Mouse (Mus musculus) liver, embryonic 12.5 days (tissue): Measurements from ENCODE around the gene Asl. TPM values are rescaled to one million over a fixed set of nuclear protein-coding genes. Genes with fewer than 3 reads are reported as not detected.
A peak's percentile ranks its signal among the peaks of the same experiment; 100 is the strongest.

Experiments
- ATAC-seq: fragments of 200-750 bp; cut with Nextera tagmentation; 2 replicates; pipeline ENCODE4 v1.8.0; 2017; ENCODE audit warnings: moderate number of reproducible peaks, mild to moderate bottlenecking, moderate library complexity
- H3K27ac ChIP-seq: fragments of 300-500 bp; sonication (generic); 2 replicates; pipeline ENCODE4 v1.5.1; 2016; ENCODE audit warnings: mild to moderate bottlenecking
- H3K27me3 ChIP-seq: fragments of 300-500 bp; sonication (generic); replicated peaks from 2 replicates; pipeline ENCODE4 v1.6.1; 2016; ENCODE audit warnings: mild to moderate bottlenecking, moderate library complexity
- H3K36me3 ChIP-seq: fragments of 300-500 bp; sonication (generic); 2 replicates; pipeline ENCODE4 v1.6.1; 2016; ENCODE audit warnings: mild to moderate bottlenecking, moderate library complexity
- H3K4me1 ChIP-seq: fragments of 300-500 bp; sonication (generic); 2 replicates; pipeline ENCODE4 v1.6.1; 2016
- H3K4me2 ChIP-seq: fragments of 300-500 bp; sonication (generic); 2 replicates; pipeline ENCODE4 v1.6.1; 2016; ENCODE audit warnings: mild to moderate bottlenecking, moderate library complexity
- H3K4me3 ChIP-seq: fragments of 300-500 bp; sonication (generic); 2 replicates; pipeline ENCODE4 v1.5.1; 2016; ENCODE audit warnings: mild to moderate bottlenecking, moderate library complexity
- H3K9ac ChIP-seq: fragments of 300-500 bp; sonication (generic); 2 replicates; pipeline ENCODE4 v1.6.1; 2016; ENCODE audit warnings: mild to moderate bottlenecking, moderate library complexity
- H3K9me3 ChIP-seq: fragments of 300-500 bp; sonication (generic); replicated peaks from 2 replicates; pipeline ENCODE4 v1.6.1; 2016; ENCODE audit warnings: mild to moderate bottlenecking, moderate library complexity
- WGBS: fragments of 180-500 bp; shearing (Covaris S2); methylation state at CpG from one replicate; pipeline ENCODE4 v1.1.7; 2016; ENCODE audit not compliant: insufficient replicate concordance; 5-methylcytosine and 5-hydroxymethylcytosine counted together
- polyA plus RNA-seq: library from polyadenylated mRNA; unstranded; fragments of >200 nt; fragmentation: Nextera tagmentation; extraction: Ambion mirVana; gene quantifications from 2 replicates; pipeline ENCODE4 v1.2.1, GENCODE M21; 2016

Gene Asl
- polyA plus RNA-seq, 1 experiment from 2014 or later = 41.1 TPM

- Histone ChIP-seq H3K4me1 (peaks cover 23% of the 10 kb centered on the region), H3K4me2 (peak overlapping the region; percentile 95), H3K9me3 (no peaks in the 10 kb centered on the region), H3K9ac (peak overlapping the region; percentile 77; the same call in 1 of the 2 replicates), H3K4me3 (peak overlapping the region; percentile 71), H3K27ac (peak overlapping the region; percentile 90; the same call in 1 of the 2 replicates), H3K36me3 (peaks cover 1% of the 10 kb centered on the region), H3K27me3 (0 out of 2 replicates have a peak, but pooled peaks cover 12% of the 10 kb centered on the region)
- ATAC-seq = no peak
- 34% methylated on average over 12 of the region's 12 CpGs for WGBS
Observed at GRCm38 (mm10) chr5:130023067-130023766, 5.8 kb downstream of the Asl start.

GRCm38 (mm10) chr5:130022366-130022765 is 6.7 kb downstream of the Asl start:
- ATAC-seq = no peak
- peak overlapping the region; percentile 3 for H3K4me2 ChIP-seq
- H3K4me1 ChIP-seq = peaks cover 23% of the 10 kb centered on the region
- no peaks in the 10 kb centered on the region for H3K9me3 ChIP-seq
- H3K36me3 ChIP-seq = peaks cover 10% of the 10 kb centered on the region
- H3K27me3 ChIP-seq = 0 out of 2 replicates have a peak, but pooled peaks cover 12% of the 10 kb centered on the region
- no peak overlapping the region for H3K27ac ChIP-seq
- H3K9ac ChIP-seq = no peak overlapping the region
- 74% methylated on average over 7 of the region's 7 CpGs for WGBS
- H3K4me3 ChIP-seq = no peak overlapping the region

- Histone ChIP-seq H3K27me3 (0 out of 2 replicates have a peak, but pooled peaks cover 6% of the 10 kb centered on the region), H3K9ac (no peak overlapping the region), H3K27ac (peak overlapping the region; percentile 33; the same call in 1 of the 2 replicates), H3K36me3 (peaks cover 16% of the 10 kb centered on the region), H3K9me3 (no peaks in the 10 kb centered on the region), H3K4me2 (0 out of 2 replicates have a peak overlapping the region, but pooled peaks have one; percentile 1), H3K4me3 (no peak overlapping the region), H3K4me1 (peaks cover 24% of the 10 kb centered on the region)
- ATAC-seq = no peak
- WGBS = 61% methylated on average over 5 of the region's 5 CpGs
Observed at GRCm38 (mm10) chr5:130021361-130021966, 7.6 kb downstream of the Asl start.

GRCm38 (mm10) chr5:130019461-130019860 is 9.6 kb downstream of the Asl start:
- H3K4me1 ChIP-seq = peaks cover 27% of the 10 kb centered on the region
- ATAC-seq = no peak
- no peak overlapping the region for H3K27ac ChIP-seq
- no peaks in the 10 kb centered on the region for H3K27me3 ChIP-seq
- no peak overlapping the region for H3K9ac ChIP-seq
- H3K9me3 ChIP-seq = no peaks in the 10 kb centered on the region
- 68% methylated on average over 8 of the region's 8 CpGs for WGBS
- no peak overlapping the region for H3K4me3 ChIP-seq
- H3K4me2 ChIP-seq = no peak overlapping the region
- H3K36me3 ChIP-seq = peaks cover 35% of the 10 kb centered on the region

DNA sequence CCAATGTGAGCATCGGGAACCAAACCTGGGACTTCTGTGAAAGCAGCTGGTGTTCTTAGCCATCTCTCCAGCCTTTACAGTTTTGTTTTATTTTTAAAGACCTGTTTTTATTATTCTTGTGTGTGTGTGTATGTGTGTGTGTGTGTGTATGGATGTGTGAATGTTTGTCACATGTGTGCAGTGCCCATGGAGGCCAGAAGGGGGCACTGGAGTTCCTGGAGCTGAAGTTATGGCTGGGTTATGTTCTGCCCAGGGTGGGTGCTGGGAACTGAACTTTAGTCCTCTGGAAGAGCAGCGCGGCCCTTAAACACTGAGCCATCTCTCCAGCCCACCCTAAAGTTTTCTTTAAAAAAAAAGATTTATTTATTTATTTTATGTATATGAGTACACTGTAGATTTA is 13.9 kb downstream of the Asl start:
- Histone ChIP-seq H3K4me3 (no peak overlapping the region), H3K4me2 (no peak overlapping the region), H3K27me3 (no peaks in the 10 kb centered on the region), H3K27ac (no peak overlapping the region), H3K36me3 (peaks cover 73% of the 10 kb centered on the region), H3K9me3 (peaks cover 15% of the 10 kb centered on the region), H3K4me1 (peaks cover 14% of the 10 kb centered on the region), H3K9ac (no peak overlapping the region)
- WGBS = 92% methylated on average over 3 of the region's 3 CpGs
- no peak for ATAC-seq

DNA sequence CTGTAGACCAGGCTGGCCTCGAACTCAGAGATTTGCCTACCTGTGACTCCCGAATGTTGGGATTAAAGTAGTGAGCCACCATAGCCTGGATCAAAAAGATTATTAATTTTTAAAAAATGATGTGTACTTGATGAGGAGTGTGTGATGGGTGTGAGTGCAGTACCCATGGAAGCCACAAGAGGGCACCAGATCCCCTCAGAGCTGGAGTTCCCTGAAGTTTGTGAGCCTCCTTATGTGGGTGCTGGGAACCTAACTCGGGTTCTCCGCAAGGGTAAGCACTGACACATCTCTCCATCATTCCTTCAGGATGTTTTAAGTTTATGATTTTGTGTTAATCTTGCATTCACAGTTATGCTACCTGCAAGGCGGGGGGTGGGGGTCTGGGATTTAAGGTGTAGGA is 18.1 kb downstream of the Asl start:
- peaks cover 8% of the 10 kb centered on the region for H3K4me1 ChIP-seq
- no peaks in the 10 kb centered on the region for H3K27me3 ChIP-seq
- WGBS = 81% methylated on average over 5 of the region's 5 CpGs
- H3K9me3 ChIP-seq = peaks cover 15% of the 10 kb centered on the region
- no peak overlapping the region for H3K4me3 ChIP-seq
- H3K4me2 ChIP-seq = no peak overlapping the region
- H3K36me3 ChIP-seq = peaks cover 53% of the 10 kb centered on the region
- ATAC-seq = no peak
- no peak overlapping the region for H3K9ac ChIP-seq
- no peak overlapping the region for H3K27ac ChIP-seq

DNA sequence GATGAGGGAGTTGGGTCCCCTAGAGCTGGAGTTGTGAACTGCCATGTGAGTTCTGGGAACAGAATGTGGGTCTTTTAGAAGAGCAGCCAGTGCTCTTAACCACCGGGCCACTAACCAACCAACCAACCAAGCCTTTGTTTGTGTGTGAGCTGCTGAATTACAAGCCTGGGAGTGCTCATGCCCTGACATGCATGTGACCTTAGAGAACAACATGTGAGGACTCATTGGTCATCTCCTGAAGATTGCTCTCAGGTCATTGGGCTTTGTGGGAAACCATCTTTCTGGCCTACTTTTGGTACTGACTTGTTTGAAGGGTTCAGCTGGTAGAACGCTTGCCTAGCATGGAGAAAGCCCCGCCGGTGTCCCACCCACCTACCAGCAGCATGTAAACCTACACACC is 19.3 kb downstream of the Asl start:
- Histone ChIP-seq H3K9ac (no peak overlapping the region), H3K4me3 (no peak overlapping the region), H3K27me3 (no peaks in the 10 kb centered on the region), H3K4me1 (peaks cover 8% of the 10 kb centered on the region), H3K4me2 (no peak overlapping the region), H3K9me3 (peaks cover 15% of the 10 kb centered on the region), H3K36me3 (peaks cover 41% of the 10 kb centered on the region), H3K27ac (no peak overlapping the region)
- ATAC-seq = no peak
- WGBS = 82% methylated on average over 4 of the region's 4 CpGs

- Histone ChIP-seq H3K9me3 (peaks cover 15% of the 10 kb centered on the region), H3K4me1 (peaks cover 13% of the 10 kb centered on the region), H3K27me3 (no peaks in the 10 kb centered on the region), H3K4me3 (no peak overlapping the region), H3K4me2 (no peak overlapping the region), H3K9ac (no peak overlapping the region), H3K27ac (no peak overlapping the region), H3K36me3 (peaks cover 30% of the 10 kb centered on the region)
- WGBS = 64% methylated on average over 6 of the region's 6 CpGs
- no peak for ATAC-seq
Observed at GRCm38 (mm10) chr5:130008034-130008590, 20.9 kb downstream of the Asl start.

GRCm38 (mm10) chr5:130007344-130007743 is 21.7 kb downstream of the Asl start:
- no peak overlapping the region for H3K4me3 ChIP-seq
- H3K27ac ChIP-seq = no peak overlapping the region
- peaks cover 15% of the 10 kb centered on the region for H3K9me3 ChIP-seq
- peaks cover 14% of the 10 kb centered on the region for H3K4me1 ChIP-seq
- H3K36me3 ChIP-seq = peaks cover 23% of the 10 kb centered on the region
- no peak overlapping the region for H3K9ac ChIP-seq
- no peak overlapping the region for H3K4me2 ChIP-seq
- H3K27me3 ChIP-seq = no peaks in the 10 kb centered on the region
- no peak for ATAC-seq
- 69% methylated on average over 1 of the region's 1 CpGs for WGBS

DNA sequence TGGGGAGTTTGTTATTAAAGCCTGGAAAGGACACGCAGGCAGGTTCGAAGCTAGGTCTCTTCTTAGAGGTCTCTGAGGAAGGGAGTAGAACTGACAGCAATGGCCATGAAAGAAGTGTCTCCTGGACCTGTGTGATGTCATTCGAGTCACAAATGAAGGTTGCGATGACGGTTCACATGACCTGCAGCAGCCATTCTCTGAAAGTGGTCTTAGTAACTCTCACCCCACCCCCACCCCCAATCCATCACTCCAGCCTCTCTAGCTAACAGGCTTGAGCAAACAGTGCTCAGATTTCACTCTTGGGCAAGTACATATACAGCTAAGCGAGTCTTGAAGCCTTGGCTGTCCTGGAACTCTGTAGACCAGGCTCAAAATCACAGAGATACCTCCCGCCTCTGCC is 25.8 kb downstream of the Asl start:
- Histone ChIP-seq H3K4me3 (peak overlapping the region; percentile 73), H3K27ac (peak overlapping the region; percentile 79), H3K4me2 (peak overlapping the region; percentile 77), H3K9ac (peak overlapping the region; percentile 82), H3K27me3 (no peaks in the 10 kb centered on the region), H3K9me3 (no peaks in the 10 kb centered on the region), H3K36me3 (peaks cover 23% of the 10 kb centered on the region), H3K4me1 (peaks cover 34% of the 10 kb centered on the region)
- ATAC-seq = no peak
- WGBS = 51% methylated on average over 7 of the region's 7 CpGs

DNA sequence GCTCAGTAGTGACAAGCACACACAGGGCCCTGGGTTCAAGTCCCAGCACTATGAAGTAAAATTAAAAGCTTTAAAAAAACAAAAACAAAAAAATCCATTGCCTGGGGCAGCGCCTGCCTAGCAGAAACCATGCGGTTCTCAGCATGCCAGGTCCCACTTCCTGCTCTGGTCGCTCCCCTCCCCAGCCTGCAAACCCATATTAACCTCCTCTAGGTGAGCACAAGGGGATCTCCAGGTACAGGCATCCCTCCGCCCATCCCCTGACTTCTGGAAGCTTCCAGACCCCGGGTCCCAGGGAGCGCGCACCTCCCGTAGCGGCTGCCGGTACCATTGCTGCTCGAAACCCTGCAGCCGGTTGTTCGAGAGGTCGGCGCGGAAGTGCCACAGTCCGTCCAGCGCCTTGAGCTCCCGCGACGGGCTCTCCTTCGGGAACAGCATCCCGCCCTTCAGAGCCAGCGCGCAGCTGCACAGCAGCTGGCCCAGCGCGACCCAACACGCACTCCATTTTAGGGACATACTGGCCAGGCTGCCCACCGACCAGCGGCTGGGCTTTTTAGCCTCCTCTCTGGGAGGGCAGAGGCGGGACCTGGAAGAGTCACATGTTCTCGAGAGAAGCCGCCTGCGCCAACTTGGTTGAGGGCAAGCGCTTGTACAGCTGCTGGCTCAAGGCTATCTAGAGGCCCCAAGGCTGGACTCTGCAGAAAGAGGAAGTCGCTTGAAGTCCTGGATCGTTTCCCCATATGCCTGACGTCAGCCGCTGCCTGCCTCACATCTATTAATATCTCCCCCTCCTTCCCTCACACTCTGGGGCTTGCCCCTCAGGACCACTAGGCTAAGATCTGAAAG is 26.5 kb downstream of the Asl start, which contains the start of gene Gusb:
Gusb (minus strand) TSS at position 749 of the 846 bp plus-strand sequence.
- Histone ChIP-seq H3K4me2 (peak within 1 kb of the TSS; percentile 77), H3K9me3 (no peaks in the 10 kb centered on the region), H3K36me3 (peaks cover 30% of the 10 kb centered on the region), H3K27ac (peak within 1 kb of the TSS; percentile 79), H3K4me3 (peak within 1 kb of the TSS; percentile 73), H3K27me3 (no peaks in the 10 kb centered on the region), H3K9ac (peak within 1 kb of the TSS; percentile 82), H3K4me1 (peaks cover 38% of the 10 kb centered on the region)
- ATAC-seq = peak; percentile 83
- WGBS = under 1% methylated on average over 39 of the region's 39 CpGs
